Mouse (Mus musculus): ENCODE measurements at regions not wholly inside any gene's neighbourhood (a gene's known extent, or its start where the extent isn't known, plus 50 kb on each side); places are given as distances from the start of the nearest gene placed in this dataset.

GRCm38 (mm10) chr12:25358846-25359525, 262.0 kb upstream of the Id2 start:
- TF ChIP-seq CTCF (IDR thresholded peaks at IDR 0.05; ENCODE audit: low read depth): peak; percentile 31; the same call in 1 of the 2 replicates
- no peak for TF ChIP-seq EP300 (optimal IDR thresholded peaks at IDR 0.05)

Data from stomach, postnatal 0 days (tissue).